Mouse (Mus musculus): ENCODE data around the gene Il15ra.

Il15ra gene

DNA sequence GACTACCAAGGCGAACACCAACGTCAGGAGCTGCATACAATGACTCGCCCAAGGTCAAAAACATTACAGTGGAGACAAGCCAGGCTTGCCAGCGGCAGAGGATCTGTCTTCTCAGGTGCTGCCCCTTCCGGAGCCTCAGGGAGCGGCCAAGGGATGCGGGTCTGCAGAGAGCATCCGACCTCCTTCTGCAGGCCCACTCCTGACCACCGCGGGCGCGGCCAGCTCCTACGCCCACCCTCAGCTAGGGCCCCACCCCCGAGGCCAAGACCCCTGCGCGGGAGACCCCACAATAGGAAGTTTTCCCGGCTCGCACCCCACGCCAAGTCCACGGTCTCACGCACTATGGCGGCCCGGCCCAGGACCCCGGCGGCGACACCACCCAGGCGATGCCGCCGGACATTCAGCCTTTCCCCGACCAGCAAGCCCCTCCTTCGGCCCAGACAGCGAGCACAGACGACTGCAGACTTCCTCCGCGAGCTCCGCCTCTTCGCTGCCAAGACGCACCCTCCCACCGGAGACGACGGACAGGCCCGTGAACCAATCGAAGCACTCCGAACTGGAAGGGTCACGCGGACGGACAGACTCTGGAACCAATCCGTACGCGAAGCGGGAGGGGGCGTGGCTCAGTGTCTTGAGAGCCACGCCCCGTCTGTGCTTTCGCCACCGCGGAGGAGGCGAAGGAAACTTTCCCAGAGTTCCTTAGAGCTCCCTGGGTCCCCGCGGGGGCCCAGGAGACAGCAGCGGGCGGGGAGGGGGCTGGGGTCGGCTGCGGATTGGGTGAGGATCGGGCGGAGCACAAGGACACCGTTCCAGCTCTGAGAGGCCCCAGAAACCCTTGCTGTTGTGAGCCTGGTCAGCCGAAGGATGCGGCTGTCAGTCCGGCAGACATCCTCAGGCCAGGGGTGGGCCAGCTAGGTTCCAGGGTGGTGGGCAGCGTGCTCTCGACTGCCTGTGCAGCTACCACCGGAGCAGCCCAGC is 72.3 kb downstream of the Il15ra start, which contains the start of the genes Fbh1 and Ankrd16:
Gene Fbh1, minus strand, starts transcription at position 492 of the 978 bp plus-strand sequence.
Gene Ankrd16, plus strand, starts transcription at position 786 of the 978 bp plus-strand sequence.
- peak; percentile 100 for DNase-seq (ENCODE audit: low read depth, low spot score)

DNA sequence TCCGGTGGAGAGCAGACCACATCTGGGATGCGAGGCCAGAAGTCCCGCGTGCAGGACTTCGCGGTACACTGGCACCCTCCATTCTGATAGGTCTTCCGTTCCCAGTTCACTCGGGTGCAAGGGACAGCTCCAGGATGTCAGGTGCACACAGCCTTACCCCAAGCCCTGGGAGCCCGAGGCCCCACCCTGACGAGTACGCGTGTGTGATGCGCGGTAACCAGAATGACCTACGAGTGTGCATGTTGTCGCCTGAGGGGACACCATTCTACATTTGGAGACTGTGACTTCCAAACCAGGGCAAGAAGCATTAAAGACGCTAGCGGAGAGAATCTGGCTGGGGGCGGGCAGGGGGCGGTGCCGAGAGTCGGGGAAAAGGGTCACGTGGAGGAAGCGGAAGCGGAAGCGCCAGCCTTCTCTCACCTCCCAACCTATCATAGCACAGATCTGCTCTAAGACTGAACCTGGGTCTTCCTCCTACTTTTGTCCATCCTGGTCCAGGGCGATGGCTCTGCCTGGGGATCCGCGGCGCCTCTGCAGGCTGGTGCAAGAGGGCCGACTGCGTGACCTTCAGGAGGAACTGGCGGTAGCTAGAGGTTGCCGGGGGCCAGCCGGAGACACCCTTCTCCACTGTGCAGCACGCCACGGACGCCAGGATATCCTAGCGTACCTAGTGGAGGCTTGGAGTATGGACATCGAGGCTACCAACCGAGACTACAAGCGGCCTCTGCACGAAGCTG is 73.2 kb downstream of the Il15ra start:
- peak; percentile 81 for DNase-seq (ENCODE audit: low read depth, low spot score)
